Mouse (Mus musculus): ENCODE data around the gene Acbd5. TPM values are rescaled to one million over a fixed set of nuclear protein-coding genes. Genes with fewer than 3 reads are reported as not detected.

Acbd5 gene
- polyA plus RNA-seq, 1 experiment, result 3.2 TPM

DNA sequence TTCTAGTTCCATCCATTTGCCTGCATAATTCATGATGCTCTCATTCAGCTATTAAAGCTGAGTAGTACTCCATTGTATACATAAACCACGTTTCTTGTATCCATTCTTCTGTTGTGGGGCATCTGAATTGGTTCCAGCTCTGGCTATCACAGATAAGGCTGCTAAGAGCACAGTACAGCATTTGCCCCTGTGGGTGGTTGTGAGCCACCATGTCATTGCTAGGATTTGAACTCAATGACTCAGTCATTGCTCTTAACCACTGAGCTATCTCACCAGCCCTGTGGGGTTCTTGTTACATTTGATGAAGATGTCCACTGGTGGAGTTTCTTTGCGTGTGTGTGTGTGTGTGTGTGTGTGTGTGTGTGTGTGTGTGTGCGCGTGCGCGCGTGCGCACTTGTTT lies 16.6 kb downstream of the Acbd5 start:
- TF ChIP-seq GATA1 (IDR thresholded peaks at IDR 0.05; ENCODE audit: borderline replicate concordance, low read length) (no peak), FLI1 (IDR thresholded peaks at IDR 0.05; ENCODE audit: low read length) (no peak)
- Histone ChIP-seq H3K4me1 (peaks cover 5% of the 10 kb centered on the region), H3K9me3 (no peaks in the 10 kb centered on the region), H3K4me3 (replicated peaks) (no peak overlapping the region), H3K36me3 (replicated peaks; ENCODE audit: low read length) (peaks cover 82% of the 10 kb centered on the region), H3K27me3 (replicated peaks) (no peaks in the 10 kb centered on the region)

DNA sequence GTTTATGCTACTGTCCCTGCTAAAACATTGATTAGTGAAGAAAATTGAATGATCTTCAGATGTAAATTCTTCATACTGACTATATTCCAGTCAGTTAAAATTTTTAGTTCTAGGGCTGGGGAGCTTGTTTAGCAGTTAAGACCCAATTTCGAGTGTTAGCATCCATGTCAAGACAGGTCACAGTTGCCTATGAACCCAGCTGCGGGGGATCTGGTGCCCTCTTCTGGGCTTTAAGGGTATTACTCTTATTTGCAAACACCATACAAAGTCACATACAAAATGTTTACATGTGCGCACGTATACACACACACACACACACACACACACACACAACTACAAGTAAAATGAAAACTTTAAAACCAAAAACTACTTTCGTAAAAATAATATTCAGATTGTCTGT lies 24.2 kb downstream of the Acbd5 start:
- Histone ChIP-seq H3K36me3 (replicated peaks; ENCODE audit: low read length) (peaks cover 88% of the 10 kb centered on the region), H3K4me3 (replicated peaks) (no peak overlapping the region), H3K9me3 (no peaks in the 10 kb centered on the region), H3K27me3 (replicated peaks) (no peaks in the 10 kb centered on the region), H3K4me1 (no peaks in the 10 kb centered on the region)
- TF ChIP-seq GATA1 (IDR thresholded peaks at IDR 0.05; ENCODE audit: borderline replicate concordance, low read length) (no peak), FLI1 (IDR thresholded peaks at IDR 0.05; ENCODE audit: low read length) (no peak)

DNA sequence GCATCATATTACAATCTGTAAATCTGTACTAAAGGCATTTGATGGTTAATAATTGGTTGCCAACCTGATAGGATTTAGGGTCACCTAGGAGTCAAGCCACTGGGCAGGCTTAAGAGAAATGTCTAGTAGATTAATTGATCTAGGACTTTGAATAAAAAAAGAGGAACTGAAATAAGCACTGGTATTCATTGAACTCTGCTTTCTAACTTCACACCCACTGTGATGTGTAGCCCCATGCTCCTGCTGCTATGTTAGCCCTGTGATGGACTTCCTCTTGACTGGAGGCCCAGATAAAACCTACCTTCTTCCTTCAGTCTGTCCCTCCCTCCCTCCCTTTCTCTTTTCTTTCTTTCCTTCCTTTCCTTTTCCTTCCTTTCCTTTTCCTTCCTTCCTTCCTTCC lies 29.1 kb downstream of the Acbd5 start:
- Histone ChIP-seq H3K4me3 (replicated peaks) (no peak overlapping the region), H3K36me3 (replicated peaks; ENCODE audit: low read length) (peaks cover 70% of the 10 kb centered on the region), H3K27me3 (replicated peaks) (no peaks in the 10 kb centered on the region), H3K4me1 (peaks cover 4% of the 10 kb centered on the region; the same call in 1 of the 2 replicates), H3K9me3 (no peaks in the 10 kb centered on the region)
- TF ChIP-seq FLI1 (IDR thresholded peaks at IDR 0.05; ENCODE audit: low read length), result no peak

DNA sequence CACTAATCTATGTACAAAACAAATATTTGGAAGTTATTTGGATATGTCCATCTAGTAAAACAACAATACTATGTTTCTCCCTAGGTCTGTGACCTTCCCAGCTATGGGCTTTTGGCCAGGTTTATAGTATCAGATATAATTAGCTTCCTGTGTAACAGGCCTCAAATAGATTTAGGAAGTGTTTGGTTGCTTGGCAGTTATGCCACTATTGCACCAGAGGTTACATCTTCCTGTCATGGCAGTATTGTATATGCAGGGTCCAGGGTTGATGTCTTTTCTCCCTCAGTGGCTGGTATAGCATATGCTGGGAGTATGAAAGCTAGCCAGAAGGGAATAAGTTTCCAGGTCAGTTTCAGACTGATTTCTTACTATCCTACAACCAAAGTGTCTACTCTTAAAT lies 34.3 kb downstream of the Acbd5 start:
- Histone ChIP-seq H3K27me3 (replicated peaks) (no peaks in the 10 kb centered on the region), H3K9me3 (no peaks in the 10 kb centered on the region), H3K4me3 (replicated peaks) (no peak overlapping the region), H3K36me3 (replicated peaks; ENCODE audit: low read length) (peaks cover 29% of the 10 kb centered on the region), H3K4me1 (peaks cover 4% of the 10 kb centered on the region; the same call in 1 of the 2 replicates)
- TF ChIP-seq GATA1 (IDR thresholded peaks at IDR 0.05; ENCODE audit: borderline replicate concordance, low read length) (no peak), FLI1 (IDR thresholded peaks at IDR 0.05; ENCODE audit: low read length) (no peak)

DNA sequence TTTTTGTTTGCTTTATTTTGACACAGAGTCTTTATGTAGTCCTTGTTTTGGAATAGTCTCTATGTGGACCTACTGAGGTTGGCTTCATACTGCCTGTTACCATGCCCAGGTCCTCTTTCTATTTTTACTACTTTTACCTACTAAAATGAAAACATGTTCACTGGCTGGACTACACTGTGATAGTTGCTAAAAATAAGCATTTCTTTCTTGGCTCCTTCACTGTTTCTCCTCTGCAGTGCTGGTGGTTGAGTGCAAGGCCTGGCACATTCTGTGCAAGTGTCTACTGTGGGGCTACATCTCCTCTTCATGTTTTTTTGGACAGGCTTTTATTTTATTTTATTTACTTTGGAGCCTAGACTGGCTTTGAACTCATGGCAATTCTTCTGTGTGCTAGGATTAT lies 51.6 kb downstream of the Acbd5 start:
- no peaks in the 10 kb centered on the region for H3K9me3 ChIP-seq
- no peak for TF ChIP-seq FLI1 (IDR thresholded peaks at IDR 0.05; ENCODE audit: low read length)
- no peak for TF ChIP-seq GATA1 (IDR thresholded peaks at IDR 0.05; ENCODE audit: borderline replicate concordance, low read length)
- H3K27me3 ChIP-seq (replicated peaks), result no peaks in the 10 kb centered on the region
- H3K36me3 ChIP-seq (replicated peaks; ENCODE audit: low read length), result peaks cover 65% of the 10 kb centered on the region
- H3K4me1 ChIP-seq, result peaks cover 2% of the 10 kb centered on the region; the same call in 1 of the 2 replicates
- no peak overlapping the region for H3K4me3 ChIP-seq (replicated peaks)

DNA sequence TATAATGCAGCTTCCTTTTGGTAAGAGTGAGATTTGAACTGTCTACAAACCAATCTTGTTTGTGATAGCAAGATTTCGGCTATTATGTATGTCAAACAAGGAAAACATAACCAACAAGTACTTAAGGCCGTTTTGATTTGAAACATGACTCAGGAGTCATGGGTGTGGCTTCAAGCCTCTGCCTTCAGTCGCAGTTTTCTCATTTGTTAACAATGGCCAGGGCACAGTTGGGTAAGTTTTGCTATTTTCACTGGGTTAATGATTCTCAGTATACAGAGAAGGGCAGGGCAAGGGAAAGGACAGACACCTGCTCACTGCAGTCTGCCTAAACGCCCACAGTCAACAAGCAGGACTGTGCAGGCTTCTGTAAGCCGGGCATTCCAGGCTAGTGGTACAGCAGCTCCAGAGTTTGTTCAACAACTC lies 87.2 kb downstream of the Acbd5 start:
- peaks cover 18% of the 10 kb centered on the region for H3K36me3 ChIP-seq (replicated peaks; ENCODE audit: low read length)
- H3K4me3 ChIP-seq (replicated peaks), result peak overlapping the region; percentile 99
- no peaks in the 10 kb centered on the region for H3K27me3 ChIP-seq (replicated peaks)
- no peaks in the 10 kb centered on the region for H3K9me3 ChIP-seq
- peaks cover 46% of the 10 kb centered on the region for H3K4me1 ChIP-seq
- TF ChIP-seq FLI1 (IDR thresholded peaks at IDR 0.05; ENCODE audit: low read length) (no peak), GATA1 (IDR thresholded peaks at IDR 0.05; ENCODE audit: borderline replicate concordance, low read length) (no peak)

DNA sequence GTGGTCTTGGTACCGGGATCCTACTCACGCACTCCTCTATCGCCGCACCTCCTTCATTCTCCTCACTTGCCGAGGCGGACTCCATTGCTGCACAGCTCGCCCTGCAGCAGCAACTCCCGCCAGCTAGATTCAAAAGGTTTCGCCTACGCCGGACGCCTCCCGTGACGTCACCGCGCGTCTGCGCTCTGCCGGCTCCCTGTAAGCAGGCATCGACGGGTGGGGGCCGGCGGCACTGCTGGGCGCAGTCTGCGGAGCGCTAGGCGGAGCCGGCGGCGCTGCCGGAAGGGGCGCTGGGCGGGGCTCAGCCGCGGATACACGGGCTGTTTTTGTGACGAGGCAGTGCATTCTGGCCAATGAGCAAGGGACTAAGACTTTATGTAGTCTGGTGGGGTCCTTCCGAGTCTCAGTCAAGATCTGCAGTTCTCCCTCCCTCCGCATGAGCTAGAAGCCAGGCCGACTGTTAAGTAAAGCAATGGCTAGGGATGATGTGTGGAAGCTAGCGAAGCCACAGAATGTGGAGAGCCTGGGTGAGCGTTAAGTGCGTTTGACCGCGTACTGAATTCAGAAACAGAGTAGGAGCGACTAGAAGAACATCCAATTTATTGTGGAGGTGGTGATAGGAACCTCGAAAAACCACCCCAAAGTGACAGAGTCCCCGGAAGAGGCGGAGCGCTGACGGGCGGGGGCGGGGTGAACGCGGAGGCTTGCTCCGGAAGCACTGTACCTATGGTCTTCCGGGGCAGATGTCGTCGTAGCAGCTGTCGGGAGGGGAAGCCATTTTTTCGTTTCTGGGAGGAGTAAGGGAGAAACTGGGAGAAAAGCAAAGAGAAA lies 88.0 kb downstream of the Acbd5 start, which contains the start of the genes Mastl and Yme1l1:
Gene Mastl (minus strand): TSS at position 248 of the 831 bp plus-strand sequence.
Gene Yme1l1 (plus strand): TSS at position 593 of the 831 bp plus-strand sequence.
- peaks cover 48% of the 10 kb centered on the region for H3K4me1 ChIP-seq
- H3K36me3 ChIP-seq (replicated peaks; ENCODE audit: low read length), result peaks cover 13% of the 10 kb centered on the region
- peak; percentile 82; the same call in 1 of the 2 replicates for TF ChIP-seq FLI1 (IDR thresholded peaks at IDR 0.05; ENCODE audit: low read length)
- no peak for TF ChIP-seq GATA1 (IDR thresholded peaks at IDR 0.05; ENCODE audit: borderline replicate concordance, low read length)
- H3K4me3 ChIP-seq (replicated peaks), result peak within 1 kb of the TSS; percentile 99
- no peaks in the 10 kb centered on the region for H3K9me3 ChIP-seq
- no peaks in the 10 kb centered on the region for H3K27me3 ChIP-seq (replicated peaks)

DNA sequence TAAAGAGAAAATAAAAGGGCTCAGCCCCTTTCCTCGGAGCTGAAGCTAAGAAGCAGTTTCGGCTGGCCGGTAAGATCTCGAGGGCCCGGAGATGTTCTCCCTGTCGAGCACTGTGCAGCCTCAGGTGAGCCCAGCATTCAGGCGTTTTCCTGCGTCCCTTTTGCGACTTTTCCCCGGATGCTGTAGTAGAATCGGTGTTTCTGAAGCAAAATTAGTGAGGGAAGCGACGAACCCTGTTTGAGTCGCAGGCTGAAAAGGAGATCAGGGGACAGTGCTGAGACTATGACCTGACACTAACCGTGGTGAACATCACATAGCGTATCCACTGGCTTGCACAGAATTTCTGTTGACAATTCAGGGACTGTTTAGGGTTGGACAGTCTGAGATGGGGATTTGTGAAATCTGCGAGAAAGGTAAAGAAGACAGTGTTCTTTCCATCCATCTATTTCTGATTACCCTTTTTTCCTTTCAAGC lies 88.7 kb downstream of the Acbd5 start:
- peaks cover 16% of the 10 kb centered on the region for H3K36me3 ChIP-seq (replicated peaks; ENCODE audit: low read length)

More for the DNA sequence above, 88.7 kb downstream of the Acbd5 start:
- TF ChIP-seq GATA1 (IDR thresholded peaks at IDR 0.05; ENCODE audit: borderline replicate concordance, low read length) (no peak), FLI1 (IDR thresholded peaks at IDR 0.05; ENCODE audit: low read length) (no peak)
- Histone ChIP-seq H3K9me3 (no peaks in the 10 kb centered on the region), H3K4me3 (replicated peaks) (peak overlapping the region; percentile 99), H3K27me3 (replicated peaks) (no peaks in the 10 kb centered on the region), H3K4me1 (peaks cover 50% of the 10 kb centered on the region)

Other genes starting within 250 kb of the Acbd5 start
- 5.0 and 16.7 TPM in 2 replicates for gene Pdss1, start 172.6 kb upstream of the Acbd5 start, polyA plus RNA-seq (2012; ENCODE audit: insufficient read depth, low replicate concordance)
- gene Abi1, start 27.9 kb upstream of the Acbd5 start, polyA plus RNA-seq (2012; ENCODE audit: insufficient read depth, low replicate concordance), result 61.8 and 70.5 TPM in 2 replicates
- 0.25 TPM in 1 of 2 replicates, not detected in the other for gene Mastl, start 87.9 kb downstream of the Acbd5 start, polyA plus RNA-seq (2012; ENCODE audit: insufficient read depth, low replicate concordance)
- 2.9 TPM in 1 of 2 replicates, not detected in the other for gene Yme1l1, start 88.2 kb downstream of the Acbd5 start, polyA plus RNA-seq (2012; ENCODE audit: insufficient read depth, low replicate concordance)
- gene 4931423N10Rik, start 139.3 kb downstream of the Acbd5 start, polyA plus RNA-seq (2012; ENCODE audit: insufficient read depth, low replicate concordance), result not detected in 2 replicates

Data from megakaryocyte, embryonic 14.5 days (primary cell).